Mouse (Mus musculus): ENCODE data around the gene Use1.

DNA sequence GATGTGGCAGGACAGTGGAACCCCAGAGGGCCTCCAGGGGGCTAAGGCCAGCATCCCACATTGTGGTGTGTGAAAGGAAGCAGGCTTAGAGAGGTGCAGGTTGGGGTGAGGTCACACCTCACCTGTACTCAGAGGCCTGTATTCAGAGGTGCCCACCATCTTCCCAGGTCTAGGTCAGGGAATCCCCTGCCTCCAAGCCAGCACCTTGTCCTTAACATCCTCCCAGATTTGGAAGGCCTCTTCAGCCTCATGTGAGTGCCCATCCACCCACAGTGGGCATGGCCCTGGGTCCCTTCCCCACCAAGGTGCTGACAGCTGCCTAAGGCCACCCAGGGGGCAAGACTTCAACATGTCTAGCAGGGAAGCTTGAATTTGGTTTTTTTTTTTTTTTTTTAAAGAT, 34.8 kb downstream of the Use1 start:
- TF ChIP-seq CTCF (IDR thresholded peaks at IDR 0.05; ENCODE audit: insufficient read depth, low read depth, low read length) (no peak), POLR2A (IDR thresholded peaks at IDR 0.05; ENCODE audit: insufficient read depth, low read depth, low read length) (no peak)
